Mouse (Mus musculus): ENCODE data around the gene Gpr37. TPM values are rescaled to one million over a fixed set of nuclear protein-coding genes. Genes with fewer than 3 reads are reported as not detected.

Gene Gpr37
- not detected for total RNA-seq (2022)

- DNase-seq (ENCODE audit: low spot score in 2 of 2), result no peak
Observed at GRCm38 (mm10) chr6:25690629-25691028, at the start of gene Gpr37. Gene Gpr37, minus strand, starts transcription at chr6:25690729.

GRCm38 (mm10) chr6:25736533-25736932, 46.0 kb upstream of the Gpr37 start:
- DNase-seq (ENCODE audit: low spot score in 2 of 2), result no peak

GRCm38 (mm10) chr6:25726560-25726959, 36.0 kb upstream of the Gpr37 start:
- DNase-seq (ENCODE audit: low spot score in 2 of 2), result no peak

GRCm38 (mm10) chr6:25710601-25711000, 20.1 kb upstream of the Gpr37 start:
- no peak for DNase-seq (ENCODE audit: low spot score in 2 of 2)

- DNase-seq (ENCODE audit: low spot score in 2 of 2), result no peak
Observed at GRCm38 (mm10) chr6:25709250-25709895, 18.8 kb upstream of the Gpr37 start.

GRCm38 (mm10) chr6:25699956-25700355, 9.4 kb upstream of the Gpr37 start:
- no peak for DNase-seq (ENCODE audit: low spot score in 2 of 2)

- DNase-seq (ENCODE audit: low spot score in 2 of 2), result no peak
Observed at GRCm38 (mm10) chr6:25690284-25690605, 284 bp downstream of the Gpr37 start.

- DNase-seq (ENCODE audit: low spot score in 2 of 2), result no peak
Observed at GRCm38 (mm10) chr6:25689520-25690283, 827 bp downstream of the Gpr37 start.

- DNase-seq (ENCODE audit: low spot score in 2 of 2), result no peak
Observed at GRCm38 (mm10) chr6:25688927-25689519, 1.5 kb downstream of the Gpr37 start.

- no peak for DNase-seq (ENCODE audit: low spot score in 2 of 2)
Observed at GRCm38 (mm10) chr6:25686760-25687200, 3.7 kb downstream of the Gpr37 start.

- no peak for DNase-seq (ENCODE audit: low spot score in 2 of 2)
Observed at GRCm38 (mm10) chr6:25684391-25684790, 6.1 kb downstream of the Gpr37 start.

- DNase-seq (ENCODE audit: low spot score in 2 of 2), result no peak
Observed at GRCm38 (mm10) chr6:25675111-25675510, 15.4 kb downstream of the Gpr37 start.

GRCm38 (mm10) chr6:25673801-25674200, 16.7 kb downstream of the Gpr37 start:
- DNase-seq (ENCODE audit: low spot score in 2 of 2), result no peak

GRCm38 (mm10) chr6:25670150-25670549, 20.4 kb downstream of the Gpr37 start:
- DNase-seq (ENCODE audit: low spot score in 2 of 2), result no peak

- DNase-seq (ENCODE audit: low spot score in 2 of 2), result no peak
Observed at GRCm38 (mm10) chr6:25663942-25664341, 26.6 kb downstream of the Gpr37 start.

- no peak for DNase-seq (ENCODE audit: low spot score in 2 of 2)
Observed at GRCm38 (mm10) chr6:25659924-25660675, 30.4 kb downstream of the Gpr37 start.

Other genes starting within 250 kb of the Gpr37 start
- 1 to 10 TPM; 7.4 to 9.6 (median 7.8) TPM for gene Pot1a, start 118.5 kb upstream of the Gpr37 start, total RNA-seq (2022)